Mouse (Mus musculus) ES-Bruce4 (cell line): ENCODE data around the gene Phox2a. TPM values are rescaled to one million over a fixed set of nuclear protein-coding genes. Genes with fewer than 3 reads are reported as not detected.

Experiments used
- H3K27ac ChIP-seq: 2 replicates; pipeline ENCODE4 v1.5.1; 2012; ENCODE audit warnings: low read length, inconsistent platforms; ENCODE audit not compliant: insufficient read depth
- H3K27me3 ChIP-seq: 2 replicates; pipeline ENCODE4 v1.6.1; 2012; ENCODE audit warnings: mild to moderate bottlenecking, low read length, inconsistent platforms; ENCODE audit not compliant: control insufficient read depth, poor library complexity, insufficient read depth, severe bottlenecking
- H3K36me3 ChIP-seq: 2 replicates; pipeline ENCODE4 v1.6.1; 2012; ENCODE audit warnings: inconsistent platforms, mild to moderate bottlenecking, low read length, moderate library complexity; ENCODE audit not compliant: control insufficient read depth, poor library complexity, insufficient read depth, severe bottlenecking
- H3K4me1 ChIP-seq: one replicate; pipeline ENCODE4 v1.8.1; 2011; ENCODE audit warnings: low read length; ENCODE audit not compliant: control insufficient read depth, insufficient read depth
- H3K4me3 ChIP-seq: 2 replicates; pipeline ENCODE4 v1.5.1; 2011; ENCODE audit warnings: low read depth, mild to moderate bottlenecking, low read length
- H3K9ac ChIP-seq: 2 replicates; pipeline ENCODE4 v1.6.1; 2012; ENCODE audit warnings: low read depth, mild to moderate bottlenecking, inconsistent platforms; ENCODE audit not compliant: poor library complexity, severe bottlenecking
- H3K9me3 ChIP-seq: replicated peaks from 2 replicates; pipeline ENCODE4 v1.6.1; 2012; ENCODE audit warnings: mild to moderate bottlenecking, low read length, inconsistent platforms; ENCODE audit not compliant: control insufficient read depth, poor library complexity, insufficient read depth, severe bottlenecking
- CTCF ChIP-seq: IDR thresholded peaks from one replicate; pipeline ENCODE4 v1.8.1; 2011; ENCODE audit warnings: low read depth, low read length
- EP300 ChIP-seq: IDR thresholded peaks from 2 replicates; pipeline ENCODE4 v1.6.1; 2011; ENCODE audit warnings: low read depth, low read length; ENCODE audit not compliant: insufficient read depth
- POLR2A ChIP-seq: IDR thresholded peaks from one replicate; pipeline ENCODE4 v1.8.1; 2011; ENCODE audit warnings: low read length; ENCODE audit not compliant: insufficient read depth
- polyA plus RNA-seq: library from polyadenylated mRNA; stranded (reverse); fragments of >200 nt; gene quantifications from 2 replicates; pipeline ENCODE4 v1.2.4, GENCODE M21; 2011; ENCODE audit warnings: low read depth; ENCODE audit not compliant: missing spikeins, insufficient read depth, insufficient read length

Phox2a gene
- polyA plus RNA-seq, 1 experiment = 6.5 TPM

- H3K9me3 ChIP-seq = no peaks in the 10 kb centered on the region
- 0 out of 2 replicates have a peak overlapping the region, but pooled peaks have one; percentile 11 for H3K4me3 ChIP-seq
- peaks cover 2% of the 10 kb centered on the region; the same call in 1 of the 2 replicates for H3K36me3 ChIP-seq
- H3K4me1 ChIP-seq = peaks cover 2% of the 10 kb centered on the region
- TF ChIP-seq POLR2A = no peak
- TF ChIP-seq EP300 = 0 out of 2 replicates have a peak, but pooled peaks have one; percentile 20
- no peaks in the 10 kb centered on the region for H3K27me3 ChIP-seq
- peak overlapping the region; percentile 96 for H3K27ac ChIP-seq
- peak overlapping the region; percentile 71 for H3K9ac ChIP-seq
Observed at GRCm38 (mm10) chr7:101866491-101867265, 48.6 kb downstream of the Phox2a start.

- H3K9me3 ChIP-seq = no peaks in the 10 kb centered on the region
- H3K27me3 ChIP-seq = no peaks in the 10 kb centered on the region
- TF ChIP-seq EP300 (no peak), POLR2A (no peak), CTCF (no peak)
- peaks cover 2% of the 10 kb centered on the region for H3K4me1 ChIP-seq
- H3K27ac ChIP-seq = peak overlapping the region; percentile 96
- H3K9ac ChIP-seq = peak overlapping the region; percentile 71
- no peaks in the 10 kb centered on the region for H3K36me3 ChIP-seq
- peak overlapping the region; percentile 31; the same call in 1 of the 2 replicates for H3K4me3 ChIP-seq
Observed at GRCm38 (mm10) chr7:101867482-101867881, 49.4 kb downstream of the Phox2a start.

- Histone ChIP-seq H3K9me3 (no peaks in the 10 kb centered on the region), H3K4me3 (peak overlapping the region; percentile 46)
Observed at GRCm38 (mm10) chr7:101868241-101869162, 50.4 kb downstream of the Phox2a start.

GRCm38 (mm10) chr7:101869163-101869500 lies 51.0 kb downstream of the Phox2a start:
- Histone ChIP-seq H3K4me3 (peak overlapping the region; percentile 46), H3K27me3 (no peaks in the 10 kb centered on the region), H3K9ac (peak overlapping the region; percentile 71), H3K36me3 (no peaks in the 10 kb centered on the region), H3K9me3 (no peaks in the 10 kb centered on the region), H3K4me1 (no peaks in the 10 kb centered on the region), H3K27ac (peak overlapping the region; percentile 96)
- TF ChIP-seq EP300 (no peak), CTCF (no peak), POLR2A (no peak)

More at GRCm38 (mm10) chr7:101868241-101869162, 50.4 kb downstream of the Phox2a start:
- peak overlapping the region; percentile 71 for H3K9ac ChIP-seq
- no peak for TF ChIP-seq EP300
- TF ChIP-seq CTCF = no peak
- no peak for TF ChIP-seq POLR2A
- peak overlapping the region; percentile 96 for H3K27ac ChIP-seq
- no peaks in the 10 kb centered on the region for H3K27me3 ChIP-seq
- H3K4me1 ChIP-seq = peaks cover 2% of the 10 kb centered on the region
- no peaks in the 10 kb centered on the region for H3K36me3 ChIP-seq

GRCm38 (mm10) chr7:101870629-101871028 lies 52.5 kb downstream of the Phox2a start, which contains the start of gene Folr1:
TSS of gene Folr1 (minus strand) at chr7:101870788.
- Histone ChIP-seq H3K9ac (no peak within 1 kb of the TSS), H3K36me3 (no peaks in the 10 kb centered on the region), H3K27ac (peak within 1 kb of the TSS; percentile 96), H3K27me3 (no peaks in the 10 kb centered on the region), H3K9me3 (no peaks in the 10 kb centered on the region), H3K4me1 (no peaks in the 10 kb centered on the region), H3K4me3 (no peak within 1 kb of the TSS)
- TF ChIP-seq POLR2A = no peak
- no peak for TF ChIP-seq EP300
- no peak for TF ChIP-seq CTCF
